Mouse (Mus musculus) testis, postnatal 10 days (tissue): Measurements from ENCODE around the gene Spi1.
"Not testable (repeated sequence)": the region's sequence is repeated elsewhere in the genome, so short reads cannot be mapped to it uniquely, and the experiment has no call there.

ENCODE experiments used
- DNase-seq: peaks from one replicate; pipeline ENCODE4 v3.0.0; 2021; ENCODE audit warnings: low spot score

Gene Spi1

GRCm38 (mm10) chr2:91081775-91082695 is at the start of gene Spi1:
Spi1 (plus strand) TSS chr2:91082390.
- no peak for DNase-seq

GRCm38 (mm10) chr2:91033000-91033399 is 49.2 kb upstream of the Spi1 start:
- DNase-seq: no peak

- no peak for DNase-seq
Observed at GRCm38 (mm10) chr2:91035385-91035784, 46.8 kb upstream of the Spi1 start, which contains the start of gene Rapsn. Rapsn (plus strand) TSS chr2:91035620.

GRCm38 (mm10) chr2:91041786-91042185 is 40.4 kb upstream of the Spi1 start:
- DNase-seq: no peak

- DNase-seq: no peak
Observed at GRCm38 (mm10) chr2:91042651-91043398, 39.4 kb upstream of the Spi1 start.

- DNase-seq: no peak
Observed at GRCm38 (mm10) chr2:91044727-91045126, 37.5 kb upstream of the Spi1 start.

GRCm38 (mm10) chr2:91045805-91046204 is 36.4 kb upstream of the Spi1 start:
- not testable (repeated sequence) for DNase-seq

GRCm38 (mm10) chr2:91047359-91047758 is 34.8 kb upstream of the Spi1 start:
- DNase-seq: no peak

- no peak for DNase-seq
Observed at GRCm38 (mm10) chr2:91051917-91052316, 30.3 kb upstream of the Spi1 start.

- no peak for DNase-seq
Observed at GRCm38 (mm10) chr2:91052752-91053151, 29.4 kb upstream of the Spi1 start.

- no peak for DNase-seq
Observed at GRCm38 (mm10) chr2:91053181-91053933, 28.8 kb upstream of the Spi1 start.

GRCm38 (mm10) chr2:91053934-91054382 is 28.2 kb upstream of the Spi1 start, which contains the start of gene Psmc3:
Psmc3 (plus strand) TSS chr2:91054009.
- peak; percentile 99 for DNase-seq

GRCm38 (mm10) chr2:91058435-91058834 is 23.8 kb upstream of the Spi1 start:
- DNase-seq: no peak

GRCm38 (mm10) chr2:91059376-91059775 is 22.8 kb upstream of the Spi1 start:
- no peak for DNase-seq

GRCm38 (mm10) chr2:91060544-91061355 is 21.4 kb upstream of the Spi1 start:
- DNase-seq: peak; percentile 79

- DNase-seq: no peak
Observed at GRCm38 (mm10) chr2:91061849-91062481, 20.2 kb upstream of the Spi1 start.

GRCm38 (mm10) chr2:91062779-91063606 is 19.2 kb upstream of the Spi1 start:
- DNase-seq: no peak

- no peak for DNase-seq
Observed at GRCm38 (mm10) chr2:91064211-91064610, 18.0 kb upstream of the Spi1 start.

- DNase-seq: peak; percentile 72
Observed at GRCm38 (mm10) chr2:91065544-91065943, 16.6 kb upstream of the Spi1 start.

GRCm38 (mm10) chr2:91066455-91066854 is 15.7 kb upstream of the Spi1 start:
- DNase-seq: no peak
